Mouse (Mus musculus): Measurements from ENCODE around the gene Acad10. TPM values are rescaled to one million over a fixed set of nuclear protein-coding genes. Genes with fewer than 3 reads are reported as not detected.

Gene Acad10
- total RNA-seq, 2 experiments from 2014 or later: 7.3 to 9.3 TPM

Other genes starting within 250 kb of the Acad10 start
- 1 to 10 TPM; 4.6 to 5.0 TPM for gene Tmem116, start 208.6 kb downstream of the Acad10 start, total RNA-seq (2021)
- gene Erp29, start 208.0 kb downstream of the Acad10 start, total RNA-seq (2021): 10 to 100 TPM; 37.0 to 41.9 TPM
- gene Adam1b, start 157.1 kb downstream of the Acad10 start, total RNA-seq (2021): not detected
- 1 to 10 TPM; 1.9 to 2.0 TPM for gene Adam1a, start 115.0 kb downstream of the Acad10 start, total RNA-seq (2021)
- gene Gm42878, start 115.0 kb downstream of the Acad10 start, total RNA-seq (2021): not detected
- gene Mapkapk5, start 114.6 kb downstream of the Acad10 start, total RNA-seq (2021): 10 to 100 TPM; 76.7 to 79.9 TPM
- 100 to 1,000 TPM; 154 to 157 TPM for gene Aldh2, start 66.7 kb downstream of the Acad10 start, total RNA-seq (2021)
- 10 to 100 TPM; 22.2 to 22.3 TPM for gene Acad12, start 41.6 kb downstream of the Acad10 start, total RNA-seq (2021)
- gene Brap, start within 50 bp of the Acad10 start, total RNA-seq (2021): 10 to 100 TPM; 27.3 to 30.2 TPM
- 10 to 100 TPM; 94.1 to 97.6 TPM for gene Atxn2, start 50.8 kb upstream of the Acad10 start, total RNA-seq (2021)
- gene Sh2b3, start 177.1 kb upstream of the Acad10 start, total RNA-seq (2021): 10 to 100 TPM; 12.1 to 14.9 TPM
- 1 to 10 TPM; 4.3 to 4.9 TPM for gene Pheta1, start 188.5 kb upstream of the Acad10 start, total RNA-seq (2021)